Mouse (Mus musculus) erythroblast, adult 5-6 weeks (primary cell): ENCODE data around the gene Lnx2. TPM values are rescaled to one million over a fixed set of nuclear protein-coding genes. Genes with fewer than 3 reads are reported as not detected.

Experiments
- ATAC-seq: replicated peaks from 2 replicates; pipeline ENCODE4 v1.8.0; 2016; ENCODE audit warnings: moderate number of reproducible peaks, mild to moderate bottlenecking, moderate TSS enrichment, inconsistent platforms; ENCODE audit not compliant: poor library complexity, low FRiP score, severe bottlenecking
- total RNA-seq, 2 experiments: library from RNA; stranded (forward) in 1 of 2; stranded (reverse) in 1 of 2; fragments of 150-400 nt in 1 of 2; fragments of 200-764, 138-1000 nt in 1 of 2; gene quantifications; 2 replicates each; pipeline versions ENCODE4 v1.2.3 to v1.2.4; 2015 to 2017; ENCODE audit warnings: low replicate concordance in 2 of 2

The Lnx2 gene
- total RNA-seq, 2 experiments from 2014 or later = 1.8 to 6.5 TPM

GRCm38 (mm10) chr5:147054747-147055270 lies 21.6 kb downstream of the Lnx2 start:
- ATAC-seq = no peak

GRCm38 (mm10) chr5:147054328-147054727 lies 22.1 kb downstream of the Lnx2 start:
- no peak for ATAC-seq

- no peak for ATAC-seq
Observed at GRCm38 (mm10) chr5:147053481-147053880, 22.9 kb downstream of the Lnx2 start.

GRCm38 (mm10) chr5:147053071-147053470 lies 23.3 kb downstream of the Lnx2 start:
- no peak for ATAC-seq

- ATAC-seq = no peak
Observed at GRCm38 (mm10) chr5:147052309-147052558, 24.2 kb downstream of the Lnx2 start.

GRCm38 (mm10) chr5:147051500-147052308 lies 24.7 kb downstream of the Lnx2 start:
- no peak for ATAC-seq

GRCm38 (mm10) chr5:147050816-147051499 lies 25.4 kb downstream of the Lnx2 start:
- no peak for ATAC-seq

- no peak for ATAC-seq
Observed at GRCm38 (mm10) chr5:147049544-147050209, 26.7 kb downstream of the Lnx2 start.

- ATAC-seq = no peak
Observed at GRCm38 (mm10) chr5:147045929-147046328, 30.5 kb downstream of the Lnx2 start.

GRCm38 (mm10) chr5:147045311-147045710 lies 31.1 kb downstream of the Lnx2 start:
- no peak for ATAC-seq

GRCm38 (mm10) chr5:147043240-147043844 lies 33.0 kb downstream of the Lnx2 start:
- no peak for ATAC-seq

- no peak for ATAC-seq
Observed at GRCm38 (mm10) chr5:147041965-147042937, 34.1 kb downstream of the Lnx2 start.

- no peak for ATAC-seq
Observed at GRCm38 (mm10) chr5:147039394-147039793, 37.0 kb downstream of the Lnx2 start.

- no peak for ATAC-seq
Observed at GRCm38 (mm10) chr5:147037601-147038000, 38.8 kb downstream of the Lnx2 start.

- ATAC-seq = no peak
Observed at GRCm38 (mm10) chr5:147036661-147037060, 39.7 kb downstream of the Lnx2 start.

- no peak for ATAC-seq
Observed at GRCm38 (mm10) chr5:147036028-147036427, 40.4 kb downstream of the Lnx2 start.

- no peak for ATAC-seq
Observed at GRCm38 (mm10) chr5:147035301-147035700, 41.1 kb downstream of the Lnx2 start.

- ATAC-seq = no peak
Observed at GRCm38 (mm10) chr5:147034283-147034682, 42.1 kb downstream of the Lnx2 start.

GRCm38 (mm10) chr5:147033155-147033554 lies 43.2 kb downstream of the Lnx2 start:
- no peak for ATAC-seq
